Mouse (Mus musculus) heart, embryonic 16.5 days (tissue): ENCODE results near the gene Dctn3. TPM values are rescaled to one million over a fixed set of nuclear protein-coding genes. Genes with fewer than 3 reads are reported as not detected.
"Not testable (repeated sequence)": the region's sequence is repeated elsewhere in the genome, so short reads cannot be mapped to it uniquely, and the experiment has no call there.

Source experiments
- ATAC-seq: fragments of 200-750 bp; cut with Nextera tagmentation; replicated peaks from 2 replicates; pipeline ENCODE4 v1.8.0; 2017; ENCODE audit warnings: moderate number of reproducible peaks; ENCODE audit not compliant: insufficient read depth, low FRiP score; ENCODE audit errors: extremely low read depth
- H3K27ac ChIP-seq: fragments of 300-500 bp; sonication (generic); 2 replicates; pipeline ENCODE4 v1.5.1; 2014; ENCODE audit warnings: mild to moderate bottlenecking, low read length, control low read depth, moderate library complexity
- H3K27me3 ChIP-seq: fragments of 300-500 bp; sonication (generic); 2 replicates; pipeline ENCODE4 v1.6.1; 2014; ENCODE audit warnings: low read length, mixed read lengths; ENCODE audit not compliant: control insufficient read depth, insufficient read depth
- H3K36me3 ChIP-seq: fragments of 300-500 bp; sonication (generic); 2 replicates; pipeline ENCODE4 v1.6.1; 2014; ENCODE audit not compliant: control insufficient read depth, insufficient read depth
- H3K4me1 ChIP-seq: fragments of 300-500 bp; sonication (generic); 2 replicates; pipeline ENCODE4 v1.6.1; 2014; ENCODE audit warnings: low read length, mixed read lengths; ENCODE audit not compliant: control insufficient read depth, insufficient read depth
- H3K4me2 ChIP-seq: fragments of 300-500 bp; sonication (generic); 2 replicates; pipeline ENCODE4 v1.6.1; 2014; ENCODE audit warnings: low read depth, mild to moderate bottlenecking, control low read depth, low read length
- H3K4me3 ChIP-seq: fragments of 300-500 bp; sonication (generic); 2 replicates; pipeline ENCODE4 v1.5.1; 2014; ENCODE audit warnings: mild to moderate bottlenecking, control low read depth, low read length
- H3K9ac ChIP-seq: fragments of 300-500 bp; sonication (generic); 2 replicates; pipeline ENCODE4 v1.6.1; 2014; ENCODE audit warnings: low read length, control low read depth
- H3K9me3 ChIP-seq: fragments of 300-500 bp; sonication (generic); replicated peaks from 2 replicates; pipeline ENCODE4 v1.6.1; 2016; ENCODE audit warnings: low read length; ENCODE audit not compliant: control insufficient read depth
- whole genome bisulfite sequencing: fragments of 180-500 bp; shearing (Covaris S2); extraction: QIAGEN DNeasy Blood & Tissue Kit; methylation state at CpG from one replicate; pipeline ENCODE4 v1.1.7; 2014; 5-methylcytosine and 5-hydroxymethylcytosine counted together
- polyA plus RNA-seq: library from polyadenylated mRNA; unstranded; fragments of >200 nt; fragmentation: Nextera tagmentation; extraction: Ambion mirVana; gene quantifications from 2 replicates; pipeline ENCODE4 v1.2.1, GENCODE M21; 2015

Dctn3 gene
- polyA plus RNA-seq, 1 experiment from 2014 or later, result 141 TPM

GRCm38 (mm10) chr4:41707011-41707535 lies 15.9 kb downstream of the Dctn3 start:
- peaks cover 3% of the 10 kb centered on the region; the same call in 1 of the 2 replicates for H3K27me3 ChIP-seq
- no peak overlapping the region for H3K27ac ChIP-seq
- ATAC-seq, result peak; percentile 46; the same call in 1 of the 2 replicates
- H3K9me3 ChIP-seq, result no peaks in the 10 kb centered on the region
- H3K4me3 ChIP-seq, result no peak overlapping the region
- H3K4me2 ChIP-seq, result peak overlapping the region; percentile 12; the same call in 1 of the 2 replicates
- peaks cover 19% of the 10 kb centered on the region for H3K4me1 ChIP-seq
- H3K9ac ChIP-seq, result no peak overlapping the region
- no peaks in the 10 kb centered on the region; the same call in 1 of the 2 replicates for H3K36me3 ChIP-seq
- WGBS, result 4% methylated on average over 13 of the region's 13 CpGs

DNA sequence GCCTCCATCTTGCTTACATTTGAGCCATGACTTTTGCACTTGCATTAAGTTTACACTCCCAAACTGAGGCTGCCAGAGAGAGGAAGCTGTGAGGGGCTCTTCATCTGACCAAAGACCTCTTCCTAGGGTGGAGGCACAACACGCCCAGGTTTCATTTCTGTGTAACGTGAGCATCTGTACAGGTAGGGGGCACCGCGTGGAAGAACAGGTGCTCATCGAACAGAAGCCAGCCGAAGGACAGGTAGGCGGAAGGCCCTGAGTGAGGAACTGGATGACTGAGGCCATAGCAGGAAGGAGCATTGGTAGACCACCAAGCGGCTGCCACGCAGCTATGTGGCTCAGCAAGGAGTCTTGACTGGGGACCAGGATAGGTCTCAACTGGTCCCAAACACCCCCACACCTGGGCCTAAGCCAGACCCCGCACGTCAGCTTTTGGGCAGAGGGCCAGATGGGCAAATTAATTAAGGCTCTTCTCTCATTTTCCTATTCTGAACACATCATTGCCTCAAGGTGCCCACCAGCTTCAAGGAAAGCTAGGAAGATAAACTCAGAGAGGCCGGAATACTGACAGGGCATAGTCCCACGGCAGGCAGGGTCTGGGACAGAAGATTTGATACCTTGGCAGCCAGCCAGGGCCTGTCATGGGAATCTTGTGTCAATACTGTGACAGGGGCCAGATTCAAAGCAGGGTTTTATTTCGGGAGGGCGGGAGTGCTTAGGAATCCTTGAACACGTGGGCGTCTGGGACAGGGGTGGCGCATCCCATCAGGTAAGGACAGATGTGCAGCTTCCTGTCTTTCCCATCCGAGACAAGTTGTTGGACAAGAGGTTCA lies 16.8 kb downstream of the Dctn3 start:
- Histone ChIP-seq H3K4me1 (peaks cover 13% of the 10 kb centered on the region), H3K4me3 (no peak overlapping the region)
- no peak for ATAC-seq

GRCm38 (mm10) chr4:41704651-41705050 lies 18.3 kb downstream of the Dctn3 start:
- Histone ChIP-seq H3K27me3 (peaks cover 3% of the 10 kb centered on the region; the same call in 1 of the 2 replicates), H3K36me3 (no peaks in the 10 kb centered on the region), H3K4me2 (no peak overlapping the region), H3K4me1 (peaks cover 13% of the 10 kb centered on the region), H3K9ac (no peak overlapping the region), H3K9me3 (no peaks in the 10 kb centered on the region), H3K4me3 (no peak overlapping the region), H3K27ac (no peak overlapping the region)
- no peak for ATAC-seq
- 11% methylated on average over 5 of the region's 5 CpGs for WGBS

More for the DNA sequence above, 16.8 kb downstream of the Dctn3 start:
- Histone ChIP-seq H3K9me3 (no peaks in the 10 kb centered on the region), H3K36me3 (no peaks in the 10 kb centered on the region; the same call in 1 of the 2 replicates), H3K27ac (no peak overlapping the region), H3K9ac (no peak overlapping the region), H3K4me2 (no peak overlapping the region), H3K27me3 (peaks cover 3% of the 10 kb centered on the region; the same call in 1 of the 2 replicates)
- WGBS, result 50% methylated on average over 19 of the region's 19 CpGs

GRCm38 (mm10) chr4:41702226-41702625 lies 20.7 kb downstream of the Dctn3 start:
- not testable (repeated sequence) for ATAC-seq, H3K4me3 ChIP-seq, H3K36me3 ChIP-seq, H3K9ac ChIP-seq, H3K27me3 ChIP-seq, H3K27ac ChIP-seq, H3K4me2 ChIP-seq, H3K9me3 ChIP-seq
- H3K4me1 ChIP-seq, result peaks cover 11% of the 10 kb centered on the region
- WGBS, result 71% methylated on average over 2 of the region's 2 CpGs

GRCm38 (mm10) chr4:41700224-41700623 lies 22.7 kb downstream of the Dctn3 start:
- ATAC-seq, H3K4me2 ChIP-seq, H3K27me3 ChIP-seq, H3K9me3 ChIP-seq, H3K9ac ChIP-seq, H3K36me3 ChIP-seq, H3K4me3 ChIP-seq, H3K4me1 ChIP-seq, H3K27ac ChIP-seq: not testable (repeated sequence)
- 70% methylated on average over 1 of the region's 8 CpGs for WGBS

DNA sequence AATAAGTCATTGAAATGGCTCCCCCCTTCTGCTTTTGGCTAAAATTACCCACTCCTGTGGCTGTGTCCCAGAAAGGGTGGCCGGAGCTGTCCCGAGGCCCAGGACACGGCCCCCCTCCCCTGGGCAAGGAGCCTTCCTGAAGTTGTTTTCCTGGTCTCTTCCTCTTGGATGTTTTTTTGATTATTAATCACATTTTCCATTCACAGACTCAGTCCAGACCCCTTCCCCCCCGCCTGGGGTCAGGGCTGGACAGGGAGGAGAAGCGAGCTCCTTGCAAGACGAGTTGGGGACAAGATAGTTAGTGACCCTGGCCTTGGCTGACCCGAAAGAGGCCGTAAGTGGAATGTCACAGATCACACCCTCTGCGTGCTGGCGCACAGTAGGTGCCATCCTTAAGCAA lies 23.2 kb downstream of the Dctn3 start, which contains the start of gene Il11ra1:
Gene Il11ra1 (plus strand): TSS at position 207 of the 400 bp plus-strand sequence.
- H3K27ac ChIP-seq, H3K27me3 ChIP-seq, ATAC-seq, H3K4me1 ChIP-seq, H3K4me3 ChIP-seq, H3K36me3 ChIP-seq, H3K9ac ChIP-seq, H3K9me3 ChIP-seq, H3K4me2 ChIP-seq: not testable (repeated sequence)
- WGBS, result 62% methylated on average over 8 of the region's 10 CpGs

DNA sequence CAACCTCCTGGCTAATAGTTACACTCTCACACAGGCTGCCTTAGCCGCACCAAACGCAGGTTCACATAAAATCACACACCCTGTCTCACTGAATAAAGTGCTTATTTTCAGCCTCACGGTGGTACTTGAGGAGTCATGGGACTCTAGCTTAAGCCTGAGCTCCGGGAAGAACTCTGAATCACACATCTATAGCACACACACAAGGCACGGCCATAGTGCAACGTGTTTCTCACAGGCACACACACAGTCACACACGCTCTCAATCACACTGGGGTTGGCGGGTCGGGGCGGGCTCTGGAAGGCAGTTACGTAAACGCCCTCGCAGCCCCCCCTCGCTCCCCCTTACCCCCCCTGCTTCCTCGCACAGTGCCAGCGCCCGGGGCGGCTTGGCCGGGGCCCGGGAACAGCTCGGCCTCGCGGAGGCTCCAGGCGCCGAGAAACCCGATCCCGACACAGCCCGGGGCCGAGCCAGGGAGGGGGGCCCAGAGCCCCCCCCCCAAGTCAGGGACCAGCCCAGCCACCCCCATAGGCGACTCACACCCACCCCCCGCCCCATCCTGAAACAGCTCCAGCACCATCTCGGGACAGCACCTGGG lies 24.5 kb downstream of the Dctn3 start:
- ATAC-seq, H3K4me3 ChIP-seq: not testable (repeated sequence)
- 14% methylated on average over 24 of the region's 32 CpGs for whole genome bisulfite sequencing

GRCm38 (mm10) chr4:41696930-41697841 lies 25.8 kb downstream of the Dctn3 start, which contains the start of gene Cntfr:
Cntfr (minus strand) TSS chr4:41697089.
- not testable (repeated sequence) for H3K36me3 ChIP-seq, H3K27ac ChIP-seq, H3K27me3 ChIP-seq, H3K9ac ChIP-seq, H3K4me3 ChIP-seq, H3K4me1 ChIP-seq, ATAC-seq, H3K9me3 ChIP-seq
- 12% methylated on average over 29 of the region's 40 CpGs for WGBS
- H3K4me2 ChIP-seq, result peak within 1 kb of the TSS; percentile 43; the same call in 1 of the 2 replicates

More for the DNA sequence above, 24.5 kb downstream of the Dctn3 start:
- not testable (repeated sequence) for H3K36me3 ChIP-seq, H3K4me1 ChIP-seq, H3K9me3 ChIP-seq, H3K9ac ChIP-seq, H3K4me2 ChIP-seq, H3K27ac ChIP-seq, H3K27me3 ChIP-seq
